ENCODE assay signal across 8 mouse cellular contexts in genomic region chr2:26352291-26352910, GRCm38 (mm10). TPM values are rescaled to one million over a fixed set of nuclear protein-coding genes. Genes with fewer than 3 reads are reported as not detected.
DNase-seq lines count a peak whose midpoint lies in the region; ATAC-seq and TF ChIP-seq lines count a peak whose summit lies in the region.

No protein-coding gene starts in this region.

- H3K27me3 ChIP-seq in neural tube, embryonic 11.5 days (ENCODE audit: control insufficient read depth, insufficient read depth, low read length), result no peaks in the 10 kb centered on the region
- H3K27me3 ChIP-seq in embryonic facial prominence, embryonic 14.5 days (replicated peaks; ENCODE audit: control insufficient read depth, insufficient read depth, low read length), result no peaks in the 10 kb centered on the region
- no peaks in the 10 kb centered on the region for H3K27me3 ChIP-seq in hindbrain, postnatal 0 days (ENCODE audit: insufficient read depth, low read length)
- H3K27me3 ChIP-seq in midbrain, embryonic 15.5 days (replicated peaks), result no peaks in the 10 kb centered on the region

- H3K4me3 ChIP-seq in neural tube, embryonic 11.5 days (ENCODE audit: low read depth, low read length), result peak overlapping the region; percentile 75
- H3K4me3 ChIP-seq in embryonic facial prominence, embryonic 14.5 days (ENCODE audit: low read depth, low read length), result peak overlapping the region; percentile 90
- H3K4me3 ChIP-seq in hindbrain, postnatal 0 days (ENCODE audit: low read length), result peak overlapping the region; percentile 82
- peak overlapping the region; percentile 91 for H3K4me3 ChIP-seq in midbrain, embryonic 15.5 days

- H3K9ac ChIP-seq in neural tube, embryonic 11.5 days (ENCODE audit: low read length), result peak overlapping the region; percentile 89
- peak overlapping the region; percentile 96 for H3K9ac ChIP-seq in embryonic facial prominence, embryonic 14.5 days (ENCODE audit: low read depth, low read length)
- peak overlapping the region; percentile 95 for H3K9ac ChIP-seq in hindbrain, postnatal 0 days (replicated peaks; ENCODE audit: low read length)
- H3K9ac ChIP-seq in midbrain, embryonic 15.5 days, result peak overlapping the region; percentile 99

- peak overlapping the region; percentile 99 for H3K4me2 ChIP-seq in neural tube, embryonic 11.5 days (ENCODE audit: low read depth)
- peak overlapping the region; percentile 98 for H3K4me2 ChIP-seq in embryonic facial prominence, embryonic 14.5 days (ENCODE audit: low read depth, low read length)
- peak overlapping the region; percentile 97 for H3K4me2 ChIP-seq in hindbrain, postnatal 0 days (ENCODE audit: low read depth, low read length)
- H3K4me2 ChIP-seq in midbrain, embryonic 15.5 days, result peak overlapping the region; percentile 91

- WGBS in neural tube, embryonic 11.5 days, result 3% methylated on average over 36 of the region's 36 CpGs
- 2% methylated on average over 34 of the region's 36 CpGs for WGBS in embryonic facial prominence, embryonic 14.5 days
- 2% methylated on average over 36 of the region's 36 CpGs for WGBS in hindbrain, postnatal 0 days
- 2% methylated on average over 36 of the region's 36 CpGs for WGBS in midbrain, embryonic 15.5 days

- H3K9me3 ChIP-seq in neural tube, embryonic 11.5 days (ENCODE audit: control insufficient read depth, low read length), result no peaks in the 10 kb centered on the region
- H3K9me3 ChIP-seq in embryonic facial prominence, embryonic 14.5 days (ENCODE audit: control insufficient read depth, low read length), result no peaks in the 10 kb centered on the region
- no peaks in the 10 kb centered on the region for H3K9me3 ChIP-seq in hindbrain, postnatal 0 days (ENCODE audit: low read length)
- no peaks in the 10 kb centered on the region for H3K9me3 ChIP-seq in midbrain, embryonic 15.5 days

- H3K27ac ChIP-seq in neural tube, embryonic 11.5 days (ENCODE audit: low read depth, low read length), result no peak overlapping the region
- peak overlapping the region; percentile 24; the same call in 1 of the 2 replicates for H3K27ac ChIP-seq in embryonic facial prominence, embryonic 14.5 days (replicated peaks; ENCODE audit: low read depth, low read length)
- H3K27ac ChIP-seq in hindbrain, postnatal 0 days, result peak overlapping the region; percentile 91
- H3K27ac ChIP-seq in midbrain, embryonic 15.5 days, result peak overlapping the region; percentile 92

- peaks cover 10% of the 10 kb centered on the region for H3K4me1 ChIP-seq in neural tube, embryonic 11.5 days (ENCODE audit: control insufficient read depth, insufficient read depth, low read length)
- peaks cover 12% of the 10 kb centered on the region; the same call in 1 of the 2 replicates for H3K4me1 ChIP-seq in embryonic facial prominence, embryonic 14.5 days (ENCODE audit: control insufficient read depth, insufficient read depth, low read length)
- peaks cover 20% of the 10 kb centered on the region for H3K4me1 ChIP-seq in hindbrain, postnatal 0 days (ENCODE audit: insufficient read depth, low read length)
- H3K4me1 ChIP-seq in midbrain, embryonic 15.5 days, result peaks cover 28% of the 10 kb centered on the region

- 0 out of 2 replicates have a peak, but pooled peaks have one; percentile 4 for ATAC-seq in cerebellum, adult (ENCODE audit: insufficient number of reproducible peaks, low FRiP score, low TSS enrichment)
- ATAC-seq in neural tube, embryonic 11.5 days (ENCODE audit: insufficient read depth, low FRiP score, low TSS enrichment), result peak; percentile 26; the same call in 1 of the 2 replicates
- peak; percentile 20; the same call in 1 of the 2 replicates for ATAC-seq in embryonic facial prominence, embryonic 14.5 days (ENCODE audit: low read depth)
- peak; percentile 24 for ATAC-seq in hindbrain, postnatal 0 days
- peak; percentile 46 for ATAC-seq in midbrain, embryonic 15.5 days (replicated peaks)

- peaks cover 3% of the 10 kb centered on the region for H3K36me3 ChIP-seq in neural tube, embryonic 11.5 days (ENCODE audit: control insufficient read depth, insufficient read depth, low read length)
- peaks cover 29% of the 10 kb centered on the region; the same call in 1 of the 2 replicates for H3K36me3 ChIP-seq in embryonic facial prominence, embryonic 14.5 days (ENCODE audit: control insufficient read depth, insufficient read depth, low read length)
- H3K36me3 ChIP-seq in hindbrain, postnatal 0 days (ENCODE audit: insufficient read depth, low read length), result peaks cover 10% of the 10 kb centered on the region
- peaks cover 5% of the 10 kb centered on the region; the same call in 1 of the 2 replicates for H3K36me3 ChIP-seq in midbrain, embryonic 15.5 days (replicated peaks)

- no peak for TF ChIP-seq CTCF in hindbrain, postnatal 0 days (IDR thresholded peaks at IDR 0.05; ENCODE audit: low read depth)

- no peak for DNase-seq in cerebellum, postnatal 10 days
- DNase-seq in neural tube, embryonic 11.5 days (ENCODE audit: low spot score), result no peak
- no peak for DNase-seq in neural tube, embryonic 10.5 days (ENCODE audit: extremely low spot score, low spot score)
- DNase-seq in embryonic facial prominence, embryonic 14.5 days (ENCODE audit: low spot score), result no peak
- DNase-seq in hindbrain, postnatal 0 days (ENCODE audit: low spot score), result no peak
- DNase-seq in kidney, postnatal 36 days, result no peak

RNA-seq across cellular contexts. Expression of gene Dnlz, which starts 0.5 kb away (rescaled TPM):
- polyA plus RNA-seq in neural tube, embryonic 11.5 days (2014; fragmentation: Nextera tagmentation; extraction: Ambion mirVana), result 33.8 and 35.6 TPM in 2 replicates
- polyA plus RNA-seq in embryonic facial prominence, embryonic 14.5 days (2014; fragmentation: Nextera tagmentation; extraction: Ambion mirVana), result 24.2 and 27.6 TPM in 2 replicates
- 38.2 and 38.5 TPM in 2 replicates for total RNA-seq in hindbrain, postnatal 0 days (2014; rRNA removed)
- polyA plus RNA-seq in hindbrain, postnatal 0 days (2015; fragmentation: Nextera tagmentation; extraction: Ambion mirVana), result 25.6 and 28.2 TPM in 2 replicates
- polyA plus RNA-seq in midbrain, embryonic 15.5 days (2015; fragmentation: Nextera tagmentation; extraction: Ambion mirVana), result 27.6 and 29.8 TPM in 2 replicates

RNA-seq across cellular contexts. Expression of gene Card9, which starts 8.3 kb away (rescaled TPM):
- polyA plus RNA-seq in neural tube, embryonic 11.5 days (2014; fragmentation: Nextera tagmentation; extraction: Ambion mirVana), result 0.41 and 1.4 TPM in 2 replicates
- 1.3 and 2.1 TPM in 2 replicates for polyA plus RNA-seq in embryonic facial prominence, embryonic 14.5 days (2014; fragmentation: Nextera tagmentation; extraction: Ambion mirVana)
- 2.0 and 24.2 TPM in 2 replicates for total RNA-seq in hindbrain, postnatal 0 days (2014; rRNA removed)
- polyA plus RNA-seq in hindbrain, postnatal 0 days (2015; fragmentation: Nextera tagmentation; extraction: Ambion mirVana), result 1.5 and 1.6 TPM in 2 replicates
- 1.6 and 2.9 TPM in 2 replicates for polyA plus RNA-seq in midbrain, embryonic 15.5 days (2015; fragmentation: Nextera tagmentation; extraction: Ambion mirVana)

RNA-seq across cellular contexts. Expression of gene Snapc4, which starts 28.1 kb away (rescaled TPM):
- polyA plus RNA-seq in neural tube, embryonic 11.5 days (2014; fragmentation: Nextera tagmentation; extraction: Ambion mirVana), result 26.5 and 26.9 TPM in 2 replicates
- polyA plus RNA-seq in embryonic facial prominence, embryonic 14.5 days (2014; fragmentation: Nextera tagmentation; extraction: Ambion mirVana), result 20.2 and 22.9 TPM in 2 replicates
- total RNA-seq in hindbrain, postnatal 0 days (2014; rRNA removed), result 44.7 and 56.4 TPM in 2 replicates
- 25.6 and 26.1 TPM in 2 replicates for polyA plus RNA-seq in hindbrain, postnatal 0 days (2015; fragmentation: Nextera tagmentation; extraction: Ambion mirVana)
- 33.0 and 40.0 TPM in 2 replicates for polyA plus RNA-seq in midbrain, embryonic 15.5 days (2015; fragmentation: Nextera tagmentation; extraction: Ambion mirVana)

RNA-seq across cellular contexts. Expression of gene Entr1, which starts 36.7 kb away (rescaled TPM):
- 126 and 145 TPM in 2 replicates for polyA plus RNA-seq in neural tube, embryonic 11.5 days (2014; fragmentation: Nextera tagmentation; extraction: Ambion mirVana)
- polyA plus RNA-seq in embryonic facial prominence, embryonic 14.5 days (2014; fragmentation: Nextera tagmentation; extraction: Ambion mirVana), result 102 and 109 TPM in 2 replicates
- total RNA-seq in hindbrain, postnatal 0 days (2014; rRNA removed), result 115 and 135 TPM in 2 replicates
- polyA plus RNA-seq in hindbrain, postnatal 0 days (2015; fragmentation: Nextera tagmentation; extraction: Ambion mirVana), result 133 and 138 TPM in 2 replicates
- 175 and 181 TPM in 2 replicates for polyA plus RNA-seq in midbrain, embryonic 15.5 days (2015; fragmentation: Nextera tagmentation; extraction: Ambion mirVana)

RNA-seq across cellular contexts. Expression of gene Pmpca, which starts 36.7 kb away (rescaled TPM):
- polyA plus RNA-seq in neural tube, embryonic 11.5 days (2014; fragmentation: Nextera tagmentation; extraction: Ambion mirVana), result 113 and 117 TPM in 2 replicates
- 71.9 and 72.3 TPM in 2 replicates for polyA plus RNA-seq in embryonic facial prominence, embryonic 14.5 days (2014; fragmentation: Nextera tagmentation; extraction: Ambion mirVana)
- 58.7 and 68.5 TPM in 2 replicates for total RNA-seq in hindbrain, postnatal 0 days (2014; rRNA removed)
- 94.9 and 95.8 TPM in 2 replicates for polyA plus RNA-seq in hindbrain, postnatal 0 days (2015; fragmentation: Nextera tagmentation; extraction: Ambion mirVana)
- 92.1 and 97.6 TPM in 2 replicates for polyA plus RNA-seq in midbrain, embryonic 15.5 days (2015; fragmentation: Nextera tagmentation; extraction: Ambion mirVana)
